Mouse (Mus musculus) midbrain, embryonic 14.5 days (tissue): Measurements from ENCODE around the gene Mrps18b. TPM values are rescaled to one million over a fixed set of nuclear protein-coding genes. Genes with fewer than 3 reads are reported as not detected.
A peak's percentile ranks its signal among the peaks of the same experiment; 100 is the strongest.

Experiments
- ATAC-seq: fragments of 200-750 bp; cut with Nextera tagmentation; 2 replicates; pipeline ENCODE4 v1.8.0; 2017; ENCODE audit warnings: moderate number of reproducible peaks, moderate library complexity; ENCODE audit not compliant: low FRiP score, low TSS enrichment
- DNase-seq: peaks from one replicate; pipeline ENCODE4 v3.0.0-alpha.2; 2015
- H3K27ac ChIP-seq: fragments of 300-500 bp; sonication (generic); replicated peaks from 2 replicates; pipeline ENCODE4 v1.5.1; 2014; ENCODE audit warnings: mild to moderate bottlenecking, low read depth, low read length, moderate library complexity
- H3K27me3 ChIP-seq: fragments of 300-500 bp; sonication (generic); 2 replicates; pipeline ENCODE4 v1.6.1; 2014; ENCODE audit warnings: low read length, control low read depth, mixed read lengths; ENCODE audit not compliant: control insufficient read depth, insufficient read depth
- H3K36me3 ChIP-seq: fragments of 300-500 bp; sonication (generic); 2 replicates; pipeline ENCODE4 v1.6.1; 2014; ENCODE audit warnings: low read length, control low read depth; ENCODE audit not compliant: control insufficient read depth, insufficient read depth
- H3K4me1 ChIP-seq: fragments of 300-500 bp; sonication (generic); 2 replicates; pipeline ENCODE4 v1.6.1; 2014; ENCODE audit warnings: mild to moderate bottlenecking, antibody characterized with exemption, low read length, control low read depth; ENCODE audit not compliant: control insufficient read depth, insufficient read depth
- H3K4me2 ChIP-seq: fragments of 300-500 bp; sonication (generic); 2 replicates; pipeline ENCODE4 v1.6.1; 2014; ENCODE audit warnings: mild to moderate bottlenecking, low read length, moderate library complexity
- H3K4me3 ChIP-seq: fragments of 300-500 bp; sonication (generic); replicated peaks from 2 replicates; pipeline ENCODE4 v1.5.1; 2014; ENCODE audit warnings: low read depth, low read length
- H3K9ac ChIP-seq: fragments of 300-500 bp; sonication (generic); replicated peaks from 2 replicates; pipeline ENCODE4 v1.6.1; 2014; ENCODE audit warnings: mild to moderate bottlenecking, low read length, moderate library complexity
- H3K9me3 ChIP-seq: fragments of 300-500 bp; sonication (generic); 2 replicates; pipeline ENCODE4 v1.6.1; 2016; ENCODE audit warnings: low read length, control low read depth, mixed read lengths; ENCODE audit not compliant: control insufficient read depth
- WGBS: fragments of 180-500 bp; shearing (Covaris S2); extraction: QIAGEN DNeasy Blood & Tissue Kit; methylation state at CpG from one replicate; pipeline ENCODE4 v1.1.7; 2014; 5-methylcytosine and 5-hydroxymethylcytosine counted together
- polyA plus RNA-seq: library from polyadenylated mRNA; unstranded; fragments of >200 nt; fragmentation: Nextera tagmentation; extraction: Ambion mirVana; gene quantifications from 2 replicates; pipeline ENCODE4 v1.2.1, GENCODE M21; 2014

The Mrps18b gene
- polyA plus RNA-seq, 1 experiment from 2014 or later: 55.3 TPM

GRCm38 (mm10) chr17:35915538-35916296, 472 bp downstream of the Mrps18b start:
- ATAC-seq (no peak; the same call in 1 of the 2 replicates), DNase-seq (no peak)
- Histone ChIP-seq H3K27me3 (no peaks in the 10 kb centered on the region), H3K4me3 (peak overlapping the region; percentile 79), H3K9me3 (no peaks in the 10 kb centered on the region), H3K4me2 (peak overlapping the region; percentile 76), H3K27ac (peak overlapping the region; percentile 92), H3K4me1 (peaks cover 20% of the 10 kb centered on the region), H3K9ac (peak overlapping the region; percentile 99), H3K36me3 (peaks cover 15% of the 10 kb centered on the region)
- 5% methylated on average over 28 of the region's 28 CpGs for WGBS

GRCm38 (mm10) chr17:35914975-35915374, 1.2 kb downstream of the Mrps18b start:
- H3K4me2 ChIP-seq: peak overlapping the region; percentile 76
- ATAC-seq: no peak
- no peak for DNase-seq
- no peaks in the 10 kb centered on the region for H3K27me3 ChIP-seq
- peaks cover 15% of the 10 kb centered on the region for H3K36me3 ChIP-seq
- no peaks in the 10 kb centered on the region for H3K9me3 ChIP-seq
- no peak overlapping the region for H3K4me3 ChIP-seq
- peaks cover 12% of the 10 kb centered on the region for H3K4me1 ChIP-seq
- no peak overlapping the region for H3K9ac ChIP-seq
- 83% methylated on average over 6 of the region's 6 CpGs for WGBS
- no peak overlapping the region for H3K27ac ChIP-seq

- peak within 1 kb of the TSS; percentile 81 for H3K9ac ChIP-seq
- peaks cover 16% of the 10 kb centered on the region for H3K4me1 ChIP-seq
- peak within 1 kb of the TSS; percentile 77 for H3K4me3 ChIP-seq
- H3K36me3 ChIP-seq: peaks cover 50% of the 10 kb centered on the region
- peak; percentile 97 for DNase-seq
- ATAC-seq: peak; percentile 91
- peak within 1 kb of the TSS; percentile 84 for H3K27ac ChIP-seq
- H3K4me2 ChIP-seq: peak within 1 kb of the TSS; percentile 87
- H3K9me3 ChIP-seq: no peaks in the 10 kb centered on the region
- 4% methylated on average over 25 of the region's 25 CpGs for WGBS
- H3K27me3 ChIP-seq: no peaks in the 10 kb centered on the region
Measured at GRCm38 (mm10) chr17:35909919-35910369, 6.2 kb downstream of the Mrps18b start, which contains the start of gene Atat1. Atat1 (minus strand) TSS chr17:35910075.

GRCm38 (mm10) chr17:35909186-35909918, 6.8 kb downstream of the Mrps18b start:
- peak overlapping the region; percentile 87 for H3K4me2 ChIP-seq
- H3K27ac ChIP-seq: peak overlapping the region; percentile 84
- DNase-seq: no peak
- H3K36me3 ChIP-seq: peaks cover 56% of the 10 kb centered on the region
- WGBS: 23% methylated on average over 20 of the region's 20 CpGs
- no peaks in the 10 kb centered on the region for H3K27me3 ChIP-seq
- ATAC-seq: peak; percentile 51; the same call in 1 of the 2 replicates
- H3K9me3 ChIP-seq: no peaks in the 10 kb centered on the region
- H3K4me1 ChIP-seq: peaks cover 16% of the 10 kb centered on the region
- peak overlapping the region; percentile 77 for H3K4me3 ChIP-seq
- peak overlapping the region; percentile 81 for H3K9ac ChIP-seq

- Histone ChIP-seq H3K27ac (no peak overlapping the region), H3K4me3 (no peak overlapping the region), H3K9me3 (no peaks in the 10 kb centered on the region), H3K27me3 (no peaks in the 10 kb centered on the region), H3K36me3 (peaks cover 60% of the 10 kb centered on the region), H3K4me2 (peak overlapping the region; percentile 87), H3K9ac (no peak overlapping the region), H3K4me1 (peaks cover 16% of the 10 kb centered on the region)
- DNase-seq (no peak), ATAC-seq (no peak)
- 82% methylated on average over 2 of the region's 2 CpGs for WGBS
Measured at GRCm38 (mm10) chr17:35907609-35908008, 8.6 kb downstream of the Mrps18b start.

- peaks cover 16% of the 10 kb centered on the region for H3K4me1 ChIP-seq
- ATAC-seq (no peak), DNase-seq (no peak)
- 94% methylated on average over 1 of the region's 1 CpGs for WGBS
- H3K4me2 ChIP-seq: no peak overlapping the region
- H3K9ac ChIP-seq: no peak overlapping the region
- no peaks in the 10 kb centered on the region for H3K9me3 ChIP-seq
- no peak overlapping the region for H3K27ac ChIP-seq
- no peaks in the 10 kb centered on the region for H3K27me3 ChIP-seq
- no peak overlapping the region for H3K4me3 ChIP-seq
- H3K36me3 ChIP-seq: peaks cover 78% of the 10 kb centered on the region
Measured at GRCm38 (mm10) chr17:35905587-35905986, 10.6 kb downstream of the Mrps18b start.

- Histone ChIP-seq H3K27me3 (no peaks in the 10 kb centered on the region), H3K4me1 (peaks cover 12% of the 10 kb centered on the region), H3K9me3 (no peaks in the 10 kb centered on the region), H3K36me3 (peaks cover 94% of the 10 kb centered on the region), H3K4me3 (0 out of 2 replicates have a peak overlapping the region, but pooled peaks have one; percentile 8), H3K4me2 (no peak overlapping the region), H3K27ac (no peak overlapping the region), H3K9ac (no peak overlapping the region)
- DNase-seq (no peak), ATAC-seq (no peak)
- 89% methylated on average over 4 of the region's 4 CpGs for WGBS
Measured at GRCm38 (mm10) chr17:35903992-35904355, 12.2 kb downstream of the Mrps18b start.

- WGBS: 96% methylated on average over 9 of the region's 9 CpGs
- ATAC-seq: no peak
Measured at GRCm38 (mm10) chr17:35903343-35903991, 12.7 kb downstream of the Mrps18b start.

More at GRCm38 (mm10) chr17:35903343-35903991, 12.7 kb downstream of the Mrps18b start:
- H3K4me1 ChIP-seq: peaks cover 7% of the 10 kb centered on the region
- no peak overlapping the region for H3K4me3 ChIP-seq
- H3K9me3 ChIP-seq: no peaks in the 10 kb centered on the region
- no peak overlapping the region for H3K9ac ChIP-seq
- no peak for DNase-seq
- H3K4me2 ChIP-seq: no peak overlapping the region
- H3K27me3 ChIP-seq: no peaks in the 10 kb centered on the region
- H3K27ac ChIP-seq: no peak overlapping the region
- peaks cover 96% of the 10 kb centered on the region for H3K36me3 ChIP-seq
